Mouse (Mus musculus): ENCODE results near the gene Senp5.

- TF ChIP-seq CTCF (conservative IDR thresholded peaks at IDR 0.05; ENCODE audit: low read length): no peak
- TF ChIP-seq POU5F1 (IDR thresholded peaks at IDR 0.05; ENCODE audit: borderline replicate concordance, low read length): no peak
Measured at GRCm38 (mm10) chr16:32002509-32003477, at the start of gene Senp5.

Data from E14TG2a.4 (cell line).